Mouse (Mus musculus) liver, embryonic 14.5 days (tissue): ENCODE results near the gene Sdhc. TPM values are rescaled to one million over a fixed set of nuclear protein-coding genes. Genes with fewer than 3 reads are reported as not detected.

Experiments
- ATAC-seq: fragments of 200-750 bp; cut with Nextera tagmentation; 2 replicates; pipeline ENCODE4 v1.8.0; 2017; ENCODE audit warnings: moderate number of reproducible peaks, mild to moderate bottlenecking, moderate library complexity; ENCODE audit not compliant: insufficient read depth
- DNase-seq, 3 experiments: peaks; one replicate each; pipeline ENCODE4 v3.0.0-alpha.2; 2012 to 2013; ENCODE audit warnings: low read depth in 3 of 3, low spot score in 3 of 3
- H3K27ac ChIP-seq: fragments of 300-500 bp; sonication (generic); 2 replicates; pipeline ENCODE4 v1.5.1; 2014; ENCODE audit warnings: moderate library complexity, mild to moderate bottlenecking, control low read depth, inconsistent platforms
- H3K27me3 ChIP-seq: fragments of 300-500 bp; sonication (generic); 2 replicates; pipeline ENCODE4 v1.6.1; 2014; ENCODE audit warnings: mild to moderate bottlenecking, low read length, moderate library complexity; ENCODE audit not compliant: control insufficient read depth, insufficient read depth
- H3K36me3 ChIP-seq: fragments of 300-500 bp; sonication (generic); replicated peaks from 2 replicates; pipeline ENCODE4 v1.6.1; 2014; ENCODE audit warnings: low read depth; ENCODE audit not compliant: control insufficient read depth, insufficient read depth
- H3K4me1 ChIP-seq, 2 experiments: fragments of 200-500 bp in 1 of 2; fragments of 300-500 bp in 1 of 2; sonication (generic) in 1 of 2; replicated peaks; 2 replicates each; pipeline ENCODE4 v1.6.1; 2012 to 2014; ENCODE audit warnings: antibody characterized with exemption in 1 of 2, inconsistent platforms in 1 of 2, low read length in 1 of 2; ENCODE audit not compliant: control insufficient read depth in 2 of 2, insufficient read depth in 2 of 2
- H3K4me2 ChIP-seq: fragments of 300-500 bp; sonication (generic); 2 replicates; pipeline ENCODE4 v1.6.1; 2014; ENCODE audit warnings: low read depth, mild to moderate bottlenecking, control low read depth, moderate library complexity
- H3K4me3 ChIP-seq, 2 experiments: fragments of 200-500 bp in 1 of 2; fragments of 300-500 bp in 1 of 2; sonication (generic) in 1 of 2; 2 replicates each; pipeline ENCODE4 v1.5.1; 2012 to 2014; ENCODE audit warnings: low read depth in 2 of 2, low read length in 2 of 2, mild to moderate bottlenecking in 2 of 2, control low read depth in 1 of 2, inconsistent platforms in 1 of 2, moderate library complexity in 1 of 2; ENCODE audit not compliant: insufficient read depth in 1 of 2
- H3K9ac ChIP-seq: fragments of 300-500 bp; sonication (generic); replicated peaks from 2 replicates; pipeline ENCODE4 v1.6.1; 2014; ENCODE audit warnings: mild to moderate bottlenecking, control low read depth, moderate library complexity
- H3K9me3 ChIP-seq: fragments of 300-500 bp; sonication (generic); 2 replicates; pipeline ENCODE4 v1.6.1; 2016; ENCODE audit warnings: low read length, mixed read lengths; ENCODE audit not compliant: control insufficient read depth
- CTCF ChIP-seq: IDR thresholded peaks from 2 replicates; pipeline ENCODE4 v1.5.1; 2016; ENCODE audit warnings: antibody characterized with exemption, low read depth, control low read depth
- EP300 ChIP-seq: IDR thresholded peaks from 2 replicates; pipeline ENCODE4 v1.6.1; 2016; ENCODE audit warnings: antibody characterized with exemption, low read depth
- WGBS: fragments of 180-500 bp; shearing (Covaris S2); extraction: QIAGEN DNeasy Blood & Tissue Kit; methylation state at CpG from one replicate; pipeline ENCODE4 v1.1.7; 2014; ENCODE audit not compliant: insufficient replicate concordance; 5-methylcytosine and 5-hydroxymethylcytosine counted together
- polyA plus RNA-seq, 2 experiments: library from polyadenylated mRNA; depleted of rRNA in 1 of 2; stranded (reverse) in 1 of 2; unstranded in 1 of 2; fragments of >200 nt; fragmentation: Nextera tagmentation in 1 of 2; extraction: Ambion mirVana in 1 of 2; gene quantifications; 2 replicates each; pipeline versions ENCODE4 v1.2.1 to v1.2.3; 2012 to 2014

The Sdhc gene
- polyA plus RNA-seq, 2 experiments, result 111 to 147 TPM

GRCm38 (mm10) chr1:171193911-171194830, 43.8 kb upstream of the Sdhc start:
- Histone ChIP-seq H3K27me3 (peaks cover 54% of the 10 kb centered on the region), H3K9me3 (no peaks in the 10 kb centered on the region), H3K4me3 (no peak overlapping the region), H3K36me3 (no peaks in the 10 kb centered on the region), H3K27ac (no peak overlapping the region), H3K4me2 (no peak overlapping the region), H3K4me1 (peaks cover 0 to 10% of the 10 kb centered on the region in 2 experiments; a peak in 1 of 4 replicates), H3K9ac (no peak overlapping the region)
- WGBS, result 24% methylated on average over 11 of the region's 11 CpGs
- TF ChIP-seq CTCF, result no peak
- TF ChIP-seq EP300, result no peak
- ATAC-seq (no peak), DNase-seq (no peak)

- peaks cover 0 to 11% of the 10 kb centered on the region in 2 experiments; a peak in 1 of 4 replicates for H3K4me1 ChIP-seq
- 6% methylated on average over 18 of the region's 18 CpGs for WGBS
- no peak overlapping the region for H3K9ac ChIP-seq
- TF ChIP-seq CTCF (no peak), EP300 (no peak)
- DNase-seq, result no peak
- no peak overlapping the region for H3K4me2 ChIP-seq
- no peak overlapping the region for H3K27ac ChIP-seq
- peaks cover 54% of the 10 kb centered on the region for H3K27me3 ChIP-seq
- no peaks in the 10 kb centered on the region for H3K9me3 ChIP-seq
- H3K4me3 ChIP-seq, result no peak overlapping the region
- ATAC-seq, result no peak
- H3K36me3 ChIP-seq, result no peaks in the 10 kb centered on the region
These were observed 42.9 kb upstream of the Sdhc start for GRCm38 (mm10) chr1:171193093-171193840.

- H3K4me3 ChIP-seq, result no peak overlapping the region
- no peak overlapping the region for H3K4me2 ChIP-seq
- H3K4me1 ChIP-seq, result peaks cover 0 to 11% of the 10 kb centered on the region in 2 experiments; a peak in 1 of 4 replicates
- TF ChIP-seq EP300, result no peak
- no peak for TF ChIP-seq CTCF
- peaks cover 51% of the 10 kb centered on the region for H3K27me3 ChIP-seq
- ATAC-seq (no peak), DNase-seq (no peak)
- no peak overlapping the region for H3K27ac ChIP-seq
- H3K9ac ChIP-seq, result no peak overlapping the region
- H3K36me3 ChIP-seq, result no peaks in the 10 kb centered on the region
- 38% methylated on average over 10 of the region's 10 CpGs for WGBS
- no peaks in the 10 kb centered on the region for H3K9me3 ChIP-seq
These were observed 41.9 kb upstream of the Sdhc start for GRCm38 (mm10) chr1:171192283-171192682.

- Histone ChIP-seq H3K4me2 (no peak overlapping the region), H3K27ac (no peak overlapping the region), H3K4me3 (no peak overlapping the region), H3K36me3 (no peaks in the 10 kb centered on the region), H3K9me3 (no peaks in the 10 kb centered on the region), H3K9ac (no peak overlapping the region), H3K4me1 (peaks cover 0 to 11% of the 10 kb centered on the region in 2 experiments; a peak in 1 of 4 replicates), H3K27me3 (peaks cover 37% of the 10 kb centered on the region)
- WGBS, result 83% methylated on average over 9 of the region's 9 CpGs
- ATAC-seq (no peak), DNase-seq (no peak)
- TF ChIP-seq CTCF (no peak), EP300 (no peak)
These were observed 40.4 kb upstream of the Sdhc start for GRCm38 (mm10) chr1:171190832-171191231.
